Mouse (Mus musculus) forebrain, embryonic 12.5 days (tissue): ENCODE data around the gene Gm21497. TPM values are rescaled to one million over a fixed set of nuclear protein-coding genes. Genes with fewer than 3 reads are reported as not detected.
"Not testable (repeated sequence)": the region's sequence is repeated elsewhere in the genome, so short reads cannot be mapped to it uniquely, and the experiment has no call there.

Source experiments
- ATAC-seq: fragments of 200-750 bp; cut with Nextera tagmentation; 2 replicates; pipeline ENCODE4 v1.8.0; 2017; ENCODE audit warnings: moderate TSS enrichment; ENCODE audit not compliant: low FRiP score
- H3K27ac ChIP-seq: fragments of 300-500 bp; sonication (generic); 2 replicates; pipeline ENCODE4 v1.5.1; 2016; ENCODE audit warnings: mild to moderate bottlenecking
- H3K27me3 ChIP-seq: fragments of 300-500 bp; sonication (generic); 2 replicates; pipeline ENCODE4 v1.6.1; 2016; ENCODE audit warnings: mild to moderate bottlenecking
- H3K36me3 ChIP-seq: fragments of 300-500 bp; sonication (generic); replicated peaks from 2 replicates; pipeline ENCODE4 v1.6.1; 2016; ENCODE audit warnings: mild to moderate bottlenecking
- H3K4me1 ChIP-seq: fragments of 300-500 bp; sonication (generic); 2 replicates; pipeline ENCODE4 v1.6.1; 2016
- H3K4me2 ChIP-seq: fragments of 300-500 bp; sonication (generic); 2 replicates; pipeline ENCODE4 v1.6.1; 2016; ENCODE audit warnings: mild to moderate bottlenecking, moderate library complexity
- H3K4me3 ChIP-seq: fragments of 300-500 bp; sonication (generic); replicated peaks from 2 replicates; pipeline ENCODE4 v1.5.1; 2016; ENCODE audit warnings: mild to moderate bottlenecking
- H3K9ac ChIP-seq: fragments of 300-500 bp; sonication (generic); 2 replicates; pipeline ENCODE4 v1.6.1; 2016; ENCODE audit warnings: mild to moderate bottlenecking
- H3K9me3 ChIP-seq: fragments of 300-500 bp; sonication (generic); 2 replicates; pipeline ENCODE4 v1.6.1; 2016
- WGBS: fragments of 180-500 bp; shearing (Covaris S2); methylation state at CpG from one replicate; pipeline ENCODE4 v1.1.7; 2016; 5-methylcytosine and 5-hydroxymethylcytosine counted together
- polyA plus RNA-seq: library from polyadenylated mRNA; unstranded; fragments of >200 nt; fragmentation: Nextera tagmentation; extraction: Ambion mirVana; gene quantifications from 2 replicates; pipeline ENCODE4 v1.2.1, GENCODE M21; 2016

Gm21497 gene
- not detected in 2 replicates for polyA plus RNA-seq

DNA sequence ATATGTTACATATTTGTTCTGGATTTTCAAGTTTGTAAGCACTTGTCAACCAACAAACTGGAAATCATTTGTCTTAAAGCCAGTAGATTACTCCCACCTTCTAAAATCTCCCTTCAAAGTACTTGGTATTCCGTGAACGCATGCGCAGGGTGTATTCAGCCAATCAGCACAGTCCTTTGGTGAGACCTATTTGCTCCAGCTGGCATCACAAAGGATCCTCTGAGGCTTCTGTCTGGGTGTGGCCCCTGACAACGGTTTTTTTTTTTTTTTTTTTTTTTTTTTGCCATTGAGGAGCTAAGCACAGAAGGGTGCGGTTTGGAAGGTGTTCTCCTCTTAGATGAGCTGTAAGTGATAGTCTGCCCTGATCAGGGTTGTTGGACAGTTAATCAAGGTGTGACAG is at the start of gene Gm21497:
Gene Gm21497 (plus strand): TSS at position 301 of the 400 bp plus-strand sequence.
- not testable (repeated sequence) for H3K36me3 ChIP-seq, H3K9me3 ChIP-seq, H3K9ac ChIP-seq, H3K4me2 ChIP-seq, H3K4me1 ChIP-seq, H3K27ac ChIP-seq, ATAC-seq, H3K27me3 ChIP-seq, H3K4me3 ChIP-seq
- WGBS: no CpG with 5 or more reads among the region's 5 CpGs
